Mouse (Mus musculus) C2C12 (cell line): ENCODE results near the gene Timm13. TPM values are rescaled to one million over a fixed set of nuclear protein-coding genes. Genes with fewer than 3 reads are reported as not detected.

ENCODE experiments used
- H3K27me3 ChIP-seq: one replicate; pipeline ENCODE4 v1.6.1; 2011; ENCODE audit not compliant: control insufficient read depth, insufficient read depth, insufficient read length
- H3K36me3 ChIP-seq: one replicate; pipeline ENCODE4 v1.6.1; 2011; ENCODE audit not compliant: control insufficient read depth, insufficient read depth
- H3K4me3 ChIP-seq: one replicate; pipeline ENCODE4 v1.5.1; 2011; ENCODE audit warnings: mild to moderate bottlenecking, control low read depth; ENCODE audit not compliant: poor library complexity, insufficient read depth, severe bottlenecking
- H3K79me2 ChIP-seq: one replicate; pipeline ENCODE4 v1.6.1; 2011; ENCODE audit not compliant: control insufficient read depth, insufficient read depth
- H3K79me3 ChIP-seq: one replicate; pipeline ENCODE4 v1.6.1; 2011; ENCODE audit warnings: low read depth, control low read depth
- H3ac ChIP-seq: one replicate; pipeline ENCODE3; 2011; ENCODE audit warnings: low read depth; ENCODE audit not compliant: control insufficient read depth, insufficient read length
- CEBPB ChIP-seq: IDR thresholded peaks from one replicate; pipeline ENCODE4 v1.6.1; 2011; ENCODE audit warnings: low read depth, mild to moderate bottlenecking, control low read depth, moderate library complexity
- CTCF ChIP-seq: IDR thresholded peaks from one replicate; pipeline ENCODE4 v1.5.1; 2011; ENCODE audit not compliant: control insufficient read depth, insufficient read depth, insufficient read length
- FOSL1 ChIP-seq: IDR thresholded peaks from one replicate; pipeline ENCODE4 v1.8.0; 2011; ENCODE audit warnings: mild to moderate bottlenecking, low read length; ENCODE audit not compliant: poor library complexity, insufficient read depth, severe bottlenecking
- MAX ChIP-seq: IDR thresholded peaks from one replicate; pipeline ENCODE4 v1.6.1; 2011; ENCODE audit warnings: mild to moderate bottlenecking, control low read depth
- MYOD1 ChIP-seq: IDR thresholded peaks from one replicate; pipeline ENCODE4 v1.6.1; 2011; ENCODE audit warnings: low read depth; ENCODE audit not compliant: control insufficient read depth, insufficient read length
- MYOG ChIP-seq: IDR thresholded peaks from one replicate; pipeline ENCODE4 v1.6.1; 2011; ENCODE audit not compliant: control insufficient read depth, insufficient read length; ENCODE audit errors: extremely low read depth
- USF1 ChIP-seq: IDR thresholded peaks from one replicate; pipeline ENCODE4 v1.6.1; 2011; ENCODE audit warnings: low read depth, mild to moderate bottlenecking, control low read depth, moderate library complexity
- polyA plus RNA-seq: library from polyadenylated mRNA; unstranded; fragments of >200 nt; fragmentation: generic; extraction: Trizol; gene quantifications from one replicate; pipeline ENCODE4 v1.2.1, GENCODE M21; 2012; ENCODE audit warnings: missing spikeins

The Timm13 gene
- polyA plus RNA-seq, 1 experiment: 263 TPM

GRCm38 (mm10) chr10:80899074-80899473, 1.7 kb downstream of the Timm13 start:
- Histone ChIP-seq H3ac (peak overlapping the region; percentile 12), H3K27me3 (no peaks in the 10 kb centered on the region), H3K79me3 (peaks cover 19% of the 10 kb centered on the region), H3K36me3 (peaks cover 46% of the 10 kb centered on the region), H3K4me3 (no peak overlapping the region), H3K79me2 (peaks cover 27% of the 10 kb centered on the region)
- TF ChIP-seq FOSL1 (no peak), USF1 (no peak), MYOG (no peak), MAX (no peak), CTCF (no peak), MYOD1 (no peak), CEBPB (no peak)

- no peak for TF ChIP-seq MAX
- TF ChIP-seq CTCF: no peak
- no peak for TF ChIP-seq FOSL1
- TF ChIP-seq USF1: no peak
- H3K4me3 ChIP-seq: no peak overlapping the region
- peaks cover 35% of the 10 kb centered on the region for H3K36me3 ChIP-seq
Observed at GRCm38 (mm10) chr10:80897861-80898510, 2.8 kb downstream of the Timm13 start.

GRCm38 (mm10) chr10:80896581-80897485, 3.9 kb downstream of the Timm13 start:
- Histone ChIP-seq H3K79me2 (peaks cover 27% of the 10 kb centered on the region), H3K79me3 (peaks cover 19% of the 10 kb centered on the region), H3K36me3 (peaks cover 25% of the 10 kb centered on the region), H3ac (no peak overlapping the region), H3K27me3 (no peaks in the 10 kb centered on the region), H3K4me3 (no peak overlapping the region)
- TF ChIP-seq CTCF: no peak
- no peak for TF ChIP-seq CEBPB
- TF ChIP-seq MAX: no peak
- TF ChIP-seq FOSL1: no peak
- TF ChIP-seq MYOD1: no peak
- TF ChIP-seq USF1: no peak
- TF ChIP-seq MYOG: no peak

More at GRCm38 (mm10) chr10:80897861-80898510, 2.8 kb downstream of the Timm13 start:
- H3K79me2 ChIP-seq: peaks cover 27% of the 10 kb centered on the region
- H3K79me3 ChIP-seq: peaks cover 19% of the 10 kb centered on the region
- no peaks in the 10 kb centered on the region for H3K27me3 ChIP-seq
- no peak overlapping the region for H3ac ChIP-seq

DNA sequence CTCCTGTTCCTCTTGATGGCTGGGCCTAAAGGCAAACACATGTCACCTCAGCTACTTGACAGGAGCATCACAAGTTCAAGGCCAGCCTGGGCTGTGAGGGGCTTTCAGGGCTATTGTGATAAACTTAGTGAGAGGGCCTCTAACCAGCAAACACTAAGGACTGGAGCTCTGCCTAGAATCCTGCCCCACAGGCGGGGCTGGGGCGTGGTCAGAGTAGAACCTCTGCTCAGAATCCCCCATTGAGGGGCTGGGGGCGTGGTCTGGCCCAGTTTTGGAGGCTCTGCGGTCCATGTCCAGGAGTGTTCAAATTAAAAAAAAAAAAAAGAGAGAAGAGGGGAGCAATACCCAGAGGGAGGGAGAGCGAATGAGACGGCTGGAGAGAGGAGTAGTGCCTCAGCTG, 5.1 kb downstream of the Timm13 start:
- Histone ChIP-seq H3K36me3 (peaks cover 19% of the 10 kb centered on the region), H3K79me3 (peaks cover 19% of the 10 kb centered on the region), H3ac (no peak overlapping the region), H3K27me3 (peaks cover 4% of the 10 kb centered on the region), H3K79me2 (peaks cover 27% of the 10 kb centered on the region), H3K4me3 (no peak overlapping the region)
- TF ChIP-seq CTCF (no peak), CEBPB (no peak), MAX (no peak), MYOG (no peak), FOSL1 (no peak), MYOD1 (no peak), USF1 (no peak)

- TF ChIP-seq CTCF (no peak), USF1 (no peak), CEBPB (no peak), FOSL1 (no peak), MYOG (no peak), MYOD1 (no peak), MAX (no peak)
- Histone ChIP-seq H3K27me3 (peaks cover 8% of the 10 kb centered on the region), H3K4me3 (no peak overlapping the region), H3K79me2 (peaks cover 23% of the 10 kb centered on the region), H3K36me3 (peaks cover 19% of the 10 kb centered on the region), H3ac (no peak overlapping the region), H3K79me3 (peaks cover 17% of the 10 kb centered on the region)
Observed at GRCm38 (mm10) chr10:80895100-80895499, 5.7 kb downstream of the Timm13 start.

DNA sequence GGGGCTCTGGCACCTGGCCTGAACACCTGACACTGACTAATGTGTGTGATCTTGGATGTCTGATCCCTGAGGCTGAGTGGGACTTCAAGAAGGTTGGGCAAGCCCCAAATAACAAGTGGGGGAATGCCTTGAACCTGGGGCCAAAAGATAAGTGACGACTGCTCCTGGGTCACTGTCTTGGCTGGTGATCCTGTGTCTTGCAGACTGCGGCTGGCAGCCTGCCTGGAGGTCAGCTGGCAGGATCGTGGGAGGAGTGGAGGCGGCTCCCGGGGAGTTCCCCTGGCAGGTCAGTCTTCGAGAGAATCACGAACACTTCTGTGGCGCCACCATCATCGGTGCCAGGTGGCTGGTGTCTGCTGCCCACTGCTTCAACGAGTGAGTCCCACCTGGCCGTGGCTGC, 13.6 kb downstream of the Timm13 start:
- no peaks in the 10 kb centered on the region for H3K79me2 ChIP-seq
- peaks cover 23% of the 10 kb centered on the region for H3K27me3 ChIP-seq
- H3ac ChIP-seq: no peak overlapping the region
- TF ChIP-seq FOSL1: no peak
- TF ChIP-seq CTCF: no peak
- TF ChIP-seq MYOD1: no peak
- TF ChIP-seq MYOG: no peak
- no peak for TF ChIP-seq CEBPB
- no peak for TF ChIP-seq USF1
- no peak for TF ChIP-seq MAX
- no peaks in the 10 kb centered on the region for H3K36me3 ChIP-seq
- no peaks in the 10 kb centered on the region for H3K79me3 ChIP-seq
- H3K4me3 ChIP-seq: no peak overlapping the region
